ENCODE assay signal across 8 mouse cellular contexts in genomic region chrX:36743503-36744101, GRCm38 (mm10). TPM values are rescaled to one million over a fixed set of nuclear protein-coding genes. Genes with fewer than 3 reads are reported as not detected.
DNase-seq lines count a peak whose midpoint lies in the region; ATAC-seq and TF ChIP-seq lines count a peak whose summit lies in the region.

Slc25a43 (plus strand) TSS chrX:36743659.

- peak; percentile 63 for DNase-seq in 416B (ENCODE audit: low read depth)
- DNase-seq in MEL (ENCODE audit: low read depth, low spot score) = peak; percentile 69
- DNase-seq in liver = peak; percentile 29
- DNase-seq in urinary bladder, postnatal 4 days (ENCODE audit: low spot score in 2 of 2) = peak; percentile 19 to 63
- no peak for DNase-seq in right cerebral cortex, postnatal 14 days

- no peaks in the 10 kb centered on the region for H3K9me3 ChIP-seq in MEL (replicated peaks; ENCODE audit: insufficient read depth, low read length)
- no peaks in the 10 kb centered on the region for H3K9me3 ChIP-seq in hindbrain, embryonic 13.5 days
- no peaks in the 10 kb centered on the region for H3K9me3 ChIP-seq in midbrain, embryonic 16.5 days (replicated peaks; ENCODE audit: control insufficient read depth, low read length, poor library complexity, severe bottlenecking)

- peaks cover 2 to 5% of the 10 kb centered on the region in 2 experiments; a peak in 3 of 4 replicates for H3K4me1 ChIP-seq in MEL (ENCODE audit: control insufficient read depth in 1 of 2, insufficient read depth in 2 of 2, low read length in 2 of 2)
- peaks cover 6% of the 10 kb centered on the region for H3K4me1 ChIP-seq in hindbrain, embryonic 13.5 days (replicated peaks)
- H3K4me1 ChIP-seq in midbrain, embryonic 16.5 days (ENCODE audit: control insufficient read depth, insufficient read depth, low read length) = no peaks in the 10 kb centered on the region

- peak within 1 kb of the TSS; percentile 85 for H3K9ac ChIP-seq in MEL (ENCODE audit: control insufficient read depth, low read depth, low read length, poor library complexity, severe bottlenecking)
- H3K9ac ChIP-seq in hindbrain, embryonic 13.5 days = peak within 1 kb of the TSS; percentile 70
- peak within 1 kb of the TSS; percentile 68 for H3K9ac ChIP-seq in midbrain, embryonic 16.5 days (ENCODE audit: low read depth, low read length)

- peak in 1 of 2 experiments; percentile 41; a peak in 1 of 4 replicates for TF ChIP-seq POLR2A in MEL (IDR thresholded peaks at IDR 0.05; ENCODE audit: control insufficient read depth in 1 of 2, insufficient read depth in 1 of 2, low read depth in 1 of 2, low read length in 2 of 2, poor library complexity in 1 of 2)

- peaks cover 0 to 14% of the 10 kb centered on the region in 2 experiments; a peak in 2 of 4 replicates for H3K36me3 ChIP-seq in MEL (ENCODE audit: control insufficient read depth in 1 of 2, insufficient read depth in 2 of 2, low read length in 2 of 2)
- H3K36me3 ChIP-seq in hindbrain, embryonic 13.5 days = no peaks in the 10 kb centered on the region
- no peaks in the 10 kb centered on the region for H3K36me3 ChIP-seq in midbrain, embryonic 16.5 days (ENCODE audit: control insufficient read depth, insufficient read depth, low read length)

- peak within 1 kb of the TSS; percentile 61 for H3K27ac ChIP-seq in MEL (ENCODE audit: control insufficient read depth, low read depth, low read length)
- no peak within 1 kb of the TSS for H3K27ac ChIP-seq in hindbrain, embryonic 13.5 days
- no peak within 1 kb of the TSS for H3K27ac ChIP-seq in midbrain, embryonic 16.5 days (ENCODE audit: low read length)

- peak within 1 kb of the TSS; percentile 60 to 89 for H3K4me3 ChIP-seq in MEL (ENCODE audit: control insufficient read depth in 1 of 2, insufficient read depth in 1 of 2, low read depth in 2 of 2, low read length in 2 of 2)
- H3K4me3 ChIP-seq in hindbrain, embryonic 13.5 days = peak within 1 kb of the TSS; percentile 40
- H3K4me3 ChIP-seq in midbrain, embryonic 16.5 days (ENCODE audit: low read depth, low read length) = peak within 1 kb of the TSS; percentile 38

- ATAC-seq in erythroid progenitor cell, adult 5-6 weeks (replicated peaks; ENCODE audit: low FRiP score, poor library complexity, severe bottlenecking) = peak; percentile 50; the same call in 1 of the 2 replicates
- peak; percentile 57 for ATAC-seq in hindbrain, embryonic 13.5 days (ENCODE audit: low FRiP score)
- peak; percentile 42; the same call in 1 of the 2 replicates for ATAC-seq in midbrain, embryonic 16.5 days

- H3K79me2 ChIP-seq in MEL (ENCODE audit: control insufficient read depth, insufficient read depth, low read length, poor library complexity) = peaks cover 2% of the 10 kb centered on the region; the same call in 1 of the 2 replicates

- H3K27me3 ChIP-seq in MEL (ENCODE audit: control insufficient read depth in 1 of 2, insufficient read depth in 2 of 2, low read length in 2 of 2) = no peaks in the 10 kb centered on the region
- H3K27me3 ChIP-seq in hindbrain, embryonic 13.5 days = no peaks in the 10 kb centered on the region
- H3K27me3 ChIP-seq in midbrain, embryonic 16.5 days (ENCODE audit: control insufficient read depth, insufficient read depth, low read depth, low read length) = no peaks in the 10 kb centered on the region

- TF ChIP-seq RAD21 in MEL (IDR thresholded peaks at IDR 0.05; ENCODE audit: low read depth, low read length) = no peak

- no peak for TF ChIP-seq CTCF in MEL (IDR thresholded peaks at IDR 0.05 in 2 of 3, conservative IDR thresholded peaks at IDR 0.05 in 1 of 3; ENCODE audit: control insufficient read depth in 1 of 3, insufficient read depth in 1 of 3, low read depth in 2 of 3, low read length in 3 of 3, poor library complexity in 1 of 3, severe bottlenecking in 1 of 3)

- TF ChIP-seq EP300 in MEL (IDR thresholded peaks at IDR 0.05; ENCODE audit: low read depth in 1 of 2, low read length in 2 of 2) = no peak

- H3K4me2 ChIP-seq in hindbrain, embryonic 13.5 days = peak within 1 kb of the TSS; percentile 69
- peak within 1 kb of the TSS; percentile 75 for H3K4me2 ChIP-seq in midbrain, embryonic 16.5 days (ENCODE audit: low read length)

- 23% methylated on average over 35 of the region's 36 CpGs for WGBS in hindbrain, embryonic 13.5 days
- WGBS in midbrain, embryonic 16.5 days = 19% methylated on average over 35 of the region's 36 CpGs

TF ChIP-seq in MEL, 35 proteins besides CTCF, POLR2A, EP300 and RAD21:
- no peak for TF ChIP-seq MYC (IDR thresholded peaks at IDR 0.05; ENCODE audit: low read depth, low read length)
- TF ChIP-seq RCOR1 (IDR thresholded peaks at IDR 0.05; ENCODE audit: low read depth, low read length) = no peak
- TF ChIP-seq TCF12 (IDR thresholded peaks at IDR 0.05; ENCODE audit: low read depth, low read length) = 0 out of 2 replicates have a peak, but pooled peaks have one; percentile 4
- no peak for TF ChIP-seq USF1 (IDR thresholded peaks at IDR 0.05; ENCODE audit: low read depth, low read length)
- no peak for TF ChIP-seq ZC3H11A (IDR thresholded peaks at IDR 0.05; ENCODE audit: low read depth, low read length)
- no peak for TF ChIP-seq NELFE (IDR thresholded peaks at IDR 0.05; ENCODE audit: low read depth, low read length)
- TF ChIP-seq BHLHE40 (IDR thresholded peaks at IDR 0.05; ENCODE audit: borderline replicate concordance, low read depth, low read length) = no peak
- peak; percentile 40; the same call in 1 of the 2 replicates for TF ChIP-seq NRF1 (IDR thresholded peaks at IDR 0.05; ENCODE audit: insufficient read depth, low read depth, low read length, poor library complexity, severe bottlenecking)
- TF ChIP-seq E2F4 (IDR thresholded peaks at IDR 0.05; ENCODE audit: borderline replicate concordance, low read depth, low read length) = no peak
- no peak for TF ChIP-seq JUND (IDR thresholded peaks at IDR 0.05; ENCODE audit: low read depth, low read length)
- TF ChIP-seq GABPA (IDR thresholded peaks at IDR 0.05; ENCODE audit: low read depth, low read length) = no peak
- TF ChIP-seq MAZ (IDR thresholded peaks at IDR 0.05; ENCODE audit: low read depth, low read length) = 0 out of 2 replicates have a peak, but pooled peaks have one; percentile 22
- TF ChIP-seq CHD2 (IDR thresholded peaks at IDR 0.05; ENCODE audit: low read length) = no peak
- TF ChIP-seq KAT2A (conservative IDR thresholded peaks at IDR 0.05; ENCODE audit: low read depth, low read length) = no peak
- no peak for TF ChIP-seq GATA1 (IDR thresholded peaks at IDR 0.05; ENCODE audit: low read depth, low read length)
- no peak for TF ChIP-seq SMC3 (IDR thresholded peaks at IDR 0.05; ENCODE audit: low read depth, low read length)
- no peak for TF ChIP-seq ZNF384 (IDR thresholded peaks at IDR 0.05; ENCODE audit: low read depth, low read length)
- no peak for TF ChIP-seq UBTF (IDR thresholded peaks at IDR 0.05; ENCODE audit: borderline replicate concordance, insufficient read depth, low read depth, low read length)
- TF ChIP-seq CHD1 (IDR thresholded peaks at IDR 0.05; ENCODE audit: low read depth, low read length) = no peak
- TF ChIP-seq ELF1 (IDR thresholded peaks at IDR 0.05; ENCODE audit: low read depth, low read length) = no peak
- no peak for TF ChIP-seq MAX (IDR thresholded peaks at IDR 0.05; ENCODE audit: low read length)
- no peak for TF ChIP-seq MEF2A (IDR thresholded peaks at IDR 0.05; ENCODE audit: extremely low read depth, insufficient replicate concordance, low read depth, low read length, poor library complexity, severe bottlenecking)
- TF ChIP-seq TBP (IDR thresholded peaks at IDR 0.05; ENCODE audit: low read depth, low read length) = 0 out of 2 replicates have a peak, but pooled peaks have one; percentile 30
- TF ChIP-seq SIN3A (IDR thresholded peaks at IDR 0.05; ENCODE audit: low read length) = no peak
- TF ChIP-seq POLR2AphosphoS2 (IDR thresholded peaks at IDR 0.05; ENCODE audit: low read length) = no peak
- no peak for TF ChIP-seq TAL1 (IDR thresholded peaks at IDR 0.05; ENCODE audit: low read length)
- TF ChIP-seq POLR2AphosphoS5 (IDR thresholded peaks at IDR 0.05; ENCODE audit: borderline replicate concordance, low read depth, low read length) = no peak
- no peak for TF ChIP-seq ZMIZ1 (IDR thresholded peaks at IDR 0.05; ENCODE audit: low read depth, low read length)
- 0 out of 2 replicates have a peak, but pooled peaks have one; percentile 50 for TF ChIP-seq MXI1 (IDR thresholded peaks at IDR 0.05; ENCODE audit: low read depth, low read length)
- TF ChIP-seq MAFK (IDR thresholded peaks at IDR 0.05; ENCODE audit: borderline replicate concordance, low read depth, low read length) = no peak
TF ChIP-seq in MEL: peak in this region for 5.

RNA-seq across cellular contexts. Expression of gene Slc25a43, which starts in this region (rescaled TPM):
- total RNA-seq in MEL (2012; rRNA removed) = 1.4 and 2.7 TPM in 2 replicates
- polyA plus RNA-seq in MEL (2012; ENCODE audit: insufficient read depth in 1 of 2, insufficient read length in 2 of 2, low read depth in 1 of 2, low replicate concordance in 2 of 2, missing spikeins in 1 of 2) = 1 to 10 TPM in 1 of 2 experiments, not detected in 1; 8.3 TPM
- total RNA-seq in erythroid progenitor cell, adult 5-6 weeks (2015; ENCODE audit: low replicate concordance) = not detected in 2 replicates
- total RNA-seq in erythroid progenitor cell, adult 5-6 weeks (2017; ENCODE audit: low replicate concordance) = not detected in 2 replicates
- polyA plus RNA-seq in hindbrain, embryonic 13.5 days (2015; fragmentation: Nextera tagmentation; extraction: Ambion mirVana) = 0.85 and 0.92 TPM in 2 replicates
- 0.93 and 0.94 TPM in 2 replicates for polyA plus RNA-seq in midbrain, embryonic 16.5 days (2015; fragmentation: Nextera tagmentation; extraction: Ambion mirVana)

Comparison
In these comparisons a context has a peak if more than half of its experiments do, and no peak if none do; other contexts are left out.
1. Peak in ATAC-seq in erythroid progenitor cell, adult 5-6 weeks; RNA of the gene not detected or under 1 TPM.
2. Peak in ATAC-seq, H3K4me3 ChIP-seq, H3K9ac ChIP-seq and H3K4me2 ChIP-seq in hindbrain, embryonic 13.5 days; RNA of the gene not detected or under 1 TPM.
3. Peak in ATAC-seq, H3K4me3 ChIP-seq, H3K9ac ChIP-seq and H3K4me2 ChIP-seq in midbrain, embryonic 16.5 days; RNA of the gene not detected or under 1 TPM.